Mouse (Mus musculus) left cerebral cortex, adult 2 months (tissue): Measurements from ENCODE around the gene Tmem220. TPM values are rescaled to one million over a fixed set of nuclear protein-coding genes. Genes with fewer than 3 reads are reported as not detected.

Experiments used
- DNase-seq, 2 experiments: peaks; one replicate each; pipeline ENCODE4 v3.0.0; 2021 to 2022; ENCODE audit warnings: low spot score in 2 of 2, mixed read lengths in 1 of 2; ENCODE audit errors: extremely low spot score in 1 of 2
- H3K27ac ChIP-seq: fragments of 200-600 bp; 2 replicates; pipeline ENCODE4 v1.8.1; 2022
- H3K4me3 ChIP-seq: fragments of 200-600 bp; 2 replicates; pipeline ENCODE4 v1.8.1; 2022
- CTCF ChIP-seq: fragments of 200-600 bp; IDR thresholded peaks from 2 replicates; pipeline ENCODE4 v1.8.1; 2022; ENCODE audit warnings: antibody characterized with exemption, mild to moderate bottlenecking, moderate library complexity
- intact Hi-C: fragments of 180-260 bp; cut with DNase I; formaldehyde crosslinking; loops from one replicate; pipeline ENCODE4 v1.15.1; 2025
- long read RNA-seq, 2 experiments: library from polyadenylated mRNA; stranded (forward); transcript quantifications; one replicate each; pipeline ENCODE4 v2.0.0; 2021; ENCODE audit warnings: borderline mapping rate in 2 of 2
- total RNA-seq, 2 experiments: library from RNA; stranded (reverse); gene quantifications; 2 replicates each; pipeline ENCODE4 v1.2.3; 2021

The Tmem220 gene
- under 1 TPM; 0.56 to 0.79 TPM for total RNA-seq
- long read RNA-seq, experiment 1, partial matches to known transcripts: 0 of 1 reads
- long read RNA-seq, experiment 1, other reads (novel, unspliced or antisense): 1 of 1 reads
- long read RNA-seq, experiment 2, partial matches to known transcripts: 0 of 1 reads
- long read RNA-seq, experiment 2, other reads (novel, unspliced or antisense): 0 of 1 reads

GRCm38 (mm10) chr11:67024867-67025477, at the start of gene Tmem220:
Gene Tmem220 (plus strand): TSS chr11:67025154.
- peak; percentile 88 for TF ChIP-seq CTCF
- Histone ChIP-seq H3K27ac (peak within 1 kb of the TSS; percentile 42; the same call in 1 of the 2 replicates), H3K4me3 (peak within 1 kb of the TSS; percentile 58)
- DNase-seq: peak; percentile 79 to 83
- intact Hi-C loops: loop anchor here (1.0 kb wide), 2 partner anchors 60 to 76 kb away; no protein-coding TSS in a partner anchor

GRCm38 (mm10) chr11:66975606-66976330, 49.2 kb upstream of the Tmem220 start:
- TF ChIP-seq CTCF: no peak
- no peak for DNase-seq
- intact Hi-C loops: no loop called here
- Histone ChIP-seq H3K27ac (no peak overlapping the region), H3K4me3 (no peak overlapping the region)

GRCm38 (mm10) chr11:66981336-66982115, 43.4 kb upstream of the Tmem220 start:
- intact Hi-C loops: no loop called here
- no peak for DNase-seq
- Histone ChIP-seq H3K4me3 (no peak overlapping the region), H3K27ac (no peak overlapping the region)
- no peak for TF ChIP-seq CTCF

- no peak for DNase-seq
- Histone ChIP-seq H3K4me3 (no peak overlapping the region), H3K27ac (no peak overlapping the region)
- TF ChIP-seq CTCF: peak; percentile 36
- intact Hi-C loops: no loop called here
Measured at GRCm38 (mm10) chr11:66982794-66983193, 42.2 kb upstream of the Tmem220 start.

- H3K27ac ChIP-seq: no peak overlapping the region
- intact Hi-C loops: loop anchor here (2.0 kb wide), 1 partner anchor 69 kb away; no protein-coding TSS in a partner anchor
- TF ChIP-seq CTCF: no peak
- DNase-seq: no peak
- H3K4me3 ChIP-seq: no peak overlapping the region
Measured at GRCm38 (mm10) chr11:66983422-66984164, 41.4 kb upstream of the Tmem220 start.

GRCm38 (mm10) chr11:66984165-66985135, 40.5 kb upstream of the Tmem220 start:
- DNase-seq: peak; percentile 67 to 79
- Histone ChIP-seq H3K4me3 (peak overlapping the region; percentile 52), H3K27ac (peak overlapping the region; percentile 79)
- TF ChIP-seq CTCF: peak; percentile 85
- intact Hi-C loops: loop anchor here (1.0 to 5.0 kb wide), 3 partner anchors 70 to 1162 kb away; no protein-coding TSS in a partner anchor

GRCm38 (mm10) chr11:66985136-66985702, 39.7 kb upstream of the Tmem220 start:
- Histone ChIP-seq H3K27ac (no peak overlapping the region), H3K4me3 (peak overlapping the region; percentile 52)
- TF ChIP-seq CTCF: no peak
- DNase-seq: no peak
- intact Hi-C loops: loop anchor here (1.0 to 5.0 kb wide), 3 partner anchors 70 to 1163 kb away; no protein-coding TSS in a partner anchor

- H3K27ac ChIP-seq: no peak overlapping the region
- intact Hi-C loops: no loop called here
- TF ChIP-seq CTCF: no peak
- no peak overlapping the region for H3K4me3 ChIP-seq
- DNase-seq: no peak
Measured at GRCm38 (mm10) chr11:66992150-66992549, 32.8 kb upstream of the Tmem220 start.

GRCm38 (mm10) chr11:66993674-66994073, 31.3 kb upstream of the Tmem220 start:
- H3K27ac ChIP-seq: no peak overlapping the region
- TF ChIP-seq CTCF: no peak
- intact Hi-C loops: no loop called here
- H3K4me3 ChIP-seq: no peak overlapping the region
- DNase-seq: no peak

- Histone ChIP-seq H3K4me3 (no peak overlapping the region), H3K27ac (no peak overlapping the region)
- no peak for DNase-seq
- TF ChIP-seq CTCF: no peak
- intact Hi-C loops: no loop called here
Measured at GRCm38 (mm10) chr11:66996446-66996845, 28.5 kb upstream of the Tmem220 start.
